Mouse (Mus musculus) adrenal gland, postnatal 36 days (tissue): ENCODE data around the gene Epb41l3. TPM values are rescaled to one million over a fixed set of nuclear protein-coding genes. Genes with fewer than 3 reads are reported as not detected.
"Not testable (repeated sequence)": the region's sequence is repeated elsewhere in the genome, so short reads cannot be mapped to it uniquely, and the experiment has no call there.

Experiments used
- DNase-seq, 2 experiments: peaks; one replicate each; pipeline ENCODE4 v3.0.0; 2021; ENCODE audit warnings: mixed read lengths in 1 of 2
- total RNA-seq, 2 experiments: library from RNA; stranded (reverse); gene quantifications; 2 replicates each; pipeline ENCODE4 v1.2.3; 2021

The Epb41l3 gene
- total RNA-seq, 2 experiments from 2014 or later = 9.6 to 11.9 TPM

- peak; percentile 31 to 68 for DNase-seq
Observed at GRCm38 (mm10) chr17:69105799-69106401, 30.4 kb downstream of the Epb41l3 start.

GRCm38 (mm10) chr17:69109216-69109615 is 33.7 kb downstream of the Epb41l3 start:
- DNase-seq = peak in 1 of 2 experiments; percentile 34

GRCm38 (mm10) chr17:69112232-69112631 is 36.7 kb downstream of the Epb41l3 start:
- no peak for DNase-seq

GRCm38 (mm10) chr17:69119183-69119582 is 43.7 kb downstream of the Epb41l3 start:
- DNase-seq = peak; percentile 10 to 26

- no peak for DNase-seq
Observed at GRCm38 (mm10) chr17:69120533-69121358, 45.3 kb downstream of the Epb41l3 start.

- DNase-seq = not testable (repeated sequence)
Observed at GRCm38 (mm10) chr17:69122403-69122802, 46.9 kb downstream of the Epb41l3 start.

GRCm38 (mm10) chr17:69127436-69127835 is 52.0 kb downstream of the Epb41l3 start:
- no peak for DNase-seq

GRCm38 (mm10) chr17:69127981-69128380 is 52.5 kb downstream of the Epb41l3 start:
- no peak for DNase-seq

GRCm38 (mm10) chr17:69129434-69129833 is 54.0 kb downstream of the Epb41l3 start:
- no peak for DNase-seq

GRCm38 (mm10) chr17:69143017-69143416 is 67.5 kb downstream of the Epb41l3 start:
- no peak for DNase-seq

GRCm38 (mm10) chr17:69150826-69151225 is 75.3 kb downstream of the Epb41l3 start:
- no peak for DNase-seq

GRCm38 (mm10) chr17:69151281-69151680 is 75.8 kb downstream of the Epb41l3 start:
- DNase-seq = no peak

- no peak for DNase-seq
Observed at GRCm38 (mm10) chr17:69155034-69155433, 79.6 kb downstream of the Epb41l3 start.

- DNase-seq = peak; percentile 33 to 62
Observed at GRCm38 (mm10) chr17:69156522-69157100, 81.1 kb downstream of the Epb41l3 start.

GRCm38 (mm10) chr17:69157101-69157808 is 81.8 kb downstream of the Epb41l3 start:
- DNase-seq = peak; percentile 7 to 25

GRCm38 (mm10) chr17:69157809-69158185 is 82.3 kb downstream of the Epb41l3 start:
- DNase-seq = no peak

GRCm38 (mm10) chr17:69158690-69159089 is 83.2 kb downstream of the Epb41l3 start:
- no peak for DNase-seq

- DNase-seq = peak in 1 of 2 experiments; percentile 41
Observed at GRCm38 (mm10) chr17:69162731-69163130, 87.2 kb downstream of the Epb41l3 start.

GRCm38 (mm10) chr17:69176949-69177501 is 101.5 kb downstream of the Epb41l3 start:
- DNase-seq = no peak

- no peak for DNase-seq
Observed at GRCm38 (mm10) chr17:69177954-69178353, 102.5 kb downstream of the Epb41l3 start.

GRCm38 (mm10) chr17:69180905-69181559 is 105.5 kb downstream of the Epb41l3 start:
- peak in 1 of 2 experiments; percentile 18 for DNase-seq
